In genomic region chr17:70347403-70347802, GRCm38 (mm10) we compare ENCODE assay signal across 23 mouse cellular contexts.
DNase-seq lines count a peak whose midpoint lies in the region; ATAC-seq and TF ChIP-seq lines count a peak whose summit lies in the region.
"Had no signal": no experiment of that assay in that cellular context is flagged by ENCODE, and none has a peak within 500 bp of the region (broad histone marks: within the 10 kb centered on the region; RNA-seq: fewer than 3 reads in every experiment).

No protein-coding gene starts in this region.

- no peak for DNase-seq in CH12.LX (ENCODE audit: extremely low read depth)
- no peak for DNase-seq in ES-E14 (ENCODE audit: low read depth, low spot score)
- no peak for DNase-seq in MEL (ENCODE audit: low read depth, low spot score)
- no peak for DNase-seq in spleen, postnatal 10 days (ENCODE audit: low spot score in 2 of 2)
- DNase-seq in thymus, postnatal 25 days: no peak
- DNase-seq: adrenal gland, adult 2 months; adrenal gland, adult 8-10 months; adrenal gland, postnatal 10 days; adrenal gland, postnatal 14 days; adrenal gland, postnatal 25 days; adrenal gland, postnatal 36 days; B cell, adult 2 months; cerebellum, adult 11 months; cerebellum, adult 11-12 months; cerebellum, adult 18-20 months; cerebellum, adult 2 months; cerebellum, adult 8-10 months; cerebellum, adult 9-10 months had no signal

- no peak overlapping the region for H3K9ac ChIP-seq in CH12.LX (ENCODE audit: insufficient read depth, low read depth)
- no peak overlapping the region for H3K9ac ChIP-seq in ES-E14 (ENCODE audit: insufficient read depth, low read depth, low read length, poor library complexity, severe bottlenecking)
- H3K9ac ChIP-seq in MEL (ENCODE audit: control insufficient read depth, low read depth, low read length, poor library complexity, severe bottlenecking): no peak overlapping the region
- no peak overlapping the region for H3K9ac ChIP-seq in hindbrain, embryonic 16.5 days (ENCODE audit: low read depth, low read length)

- H3K4me1 ChIP-seq in CH12.LX (ENCODE audit: control insufficient read depth in 1 of 2, insufficient read depth in 2 of 2) (no peaks in the 10 kb centered on the region), ES-E14 (ENCODE audit: control insufficient read depth in 2 of 2, insufficient read depth in 2 of 2, low read length in 2 of 2, poor library complexity in 1 of 2) (no peaks in the 10 kb centered on the region), MEL (ENCODE audit: control insufficient read depth in 1 of 2, insufficient read depth in 2 of 2, low read length in 2 of 2) (no peaks in the 10 kb centered on the region)
- H3K4me1 ChIP-seq in hindbrain, embryonic 16.5 days (ENCODE audit: control insufficient read depth, insufficient read depth, low read depth, low read length): no peaks in the 10 kb centered on the region

- no peak overlapping the region for H3K27ac ChIP-seq in CH12.LX (ENCODE audit: insufficient read depth, low read depth)
- H3K27ac ChIP-seq in ES-E14 (ENCODE audit: insufficient read depth, low read depth, low read length, poor library complexity, severe bottlenecking): no peak overlapping the region
- no peak overlapping the region for H3K27ac ChIP-seq in MEL (ENCODE audit: control insufficient read depth, low read depth, low read length)
- H3K27ac ChIP-seq in hindbrain, embryonic 16.5 days (ENCODE audit: low read depth, low read length): no peak overlapping the region

- dilution Hi-C loops in CH12.LX (cut with MboI; ENCODE audit: extremely low pct_ligation_motif_present, extremely low pct_unique_long_range_greater_than_20kb, low sequenced_read_pairs): no loop called here

- H3K9me3 ChIP-seq in CH12.LX (replicated peaks; ENCODE audit: low read length) (peaks cover 24% of the 10 kb centered on the region), ES-E14 (ENCODE audit: control insufficient read depth, insufficient read depth, low read depth, low read length) (no peaks in the 10 kb centered on the region), MEL (replicated peaks; ENCODE audit: insufficient read depth, low read length) (no peaks in the 10 kb centered on the region)
- H3K9me3 ChIP-seq in hindbrain, embryonic 16.5 days (ENCODE audit: control insufficient read depth, low read length): no peaks in the 10 kb centered on the region

- WGBS in hindbrain, embryonic 16.5 days: 80% methylated on average over 4 of the region's 4 CpGs

- TF ChIP-seq POLR2A in CH12.LX (IDR thresholded peaks at IDR 0.05; ENCODE audit: low read depth, low read length) (no peak), MEL (IDR thresholded peaks at IDR 0.05; ENCODE audit: control insufficient read depth in 1 of 2, insufficient read depth in 1 of 2, low read depth in 1 of 2, low read length in 2 of 2, poor library complexity in 1 of 2) (no peak)

- H3K36me3 ChIP-seq in CH12.LX (replicated peaks in 1 of 2; ENCODE audit: control insufficient read depth in 1 of 2, insufficient read depth in 1 of 2, low read length in 1 of 2) (no peaks in the 10 kb centered on the region), ES-E14 (ENCODE audit: control insufficient read depth, insufficient read depth, low read length, poor library complexity, severe bottlenecking) (no peaks in the 10 kb centered on the region), MEL (ENCODE audit: control insufficient read depth in 1 of 2, insufficient read depth in 2 of 2, low read length in 2 of 2) (no peaks in the 10 kb centered on the region)
- no peaks in the 10 kb centered on the region for H3K36me3 ChIP-seq in hindbrain, embryonic 16.5 days (ENCODE audit: control insufficient read depth, insufficient read depth, low read length)
- H3K36me3 ChIP-seq: G1E had no signal

- TF ChIP-seq RAD21 in CH12.LX (IDR thresholded peaks at IDR 0.05; ENCODE audit: low read depth, low read length) (no peak), MEL (IDR thresholded peaks at IDR 0.05; ENCODE audit: low read depth, low read length) (no peak)

- TF ChIP-seq CTCF in CH12.LX (conservative IDR thresholded peaks at IDR 0.05 in 1 of 2, IDR thresholded peaks at IDR 0.05 in 1 of 2; ENCODE audit: low read depth in 2 of 2, low read length in 2 of 2): no peak
- TF ChIP-seq CTCF in MEL (IDR thresholded peaks at IDR 0.05 in 2 of 3, conservative IDR thresholded peaks at IDR 0.05 in 1 of 3; ENCODE audit: control insufficient read depth in 1 of 3, insufficient read depth in 1 of 3, low read depth in 2 of 3, low read length in 3 of 3, poor library complexity in 1 of 3, severe bottlenecking in 1 of 3): no peak

- no peak overlapping the region for H3K4me2 ChIP-seq in CH12.LX (ENCODE audit: insufficient read depth, low read depth, poor library complexity, severe bottlenecking)
- H3K4me2 ChIP-seq in hindbrain, embryonic 16.5 days (ENCODE audit: low read length): no peak overlapping the region

- in situ Hi-C loops in CH12.LX (cut with MboI; ENCODE audit: low pct_ligation_motif_present, low pct_unique_long_range_greater_than_20kb, low sequenced_read_pairs) (no loop called here), ES-E14 (cut with MboI; ENCODE audit: low sequenced_read_pairs in 2 of 2, unreplicated experiment in 2 of 2) (no loop called here)

- H3K27me3 ChIP-seq in CH12.LX (replicated peaks) (no peaks in the 10 kb centered on the region), MEL (ENCODE audit: control insufficient read depth in 1 of 2, insufficient read depth in 2 of 2, low read length in 2 of 2) (no peaks in the 10 kb centered on the region)
- H3K27me3 ChIP-seq in hindbrain, embryonic 16.5 days (replicated peaks; ENCODE audit: control insufficient read depth, insufficient read depth, low read length): no peaks in the 10 kb centered on the region
- H3K27me3 ChIP-seq: Patski had no signal

- no peak for TF ChIP-seq EP300 in CH12.LX (IDR thresholded peaks at IDR 0.05; ENCODE audit: low read length)
- no peak for TF ChIP-seq EP300 in MEL (IDR thresholded peaks at IDR 0.05; ENCODE audit: low read depth in 1 of 2, low read length in 2 of 2)

- H3K4me3 ChIP-seq in CH12.LX (replicated peaks in 1 of 3; ENCODE audit: low read depth in 2 of 3, low read length in 2 of 3, poor library complexity in 1 of 3) (no peak overlapping the region), ES-E14 (ENCODE audit: insufficient read depth in 1 of 2, low read depth in 1 of 2, low read length in 2 of 2, poor library complexity in 1 of 2, severe bottlenecking in 1 of 2) (no peak overlapping the region), MEL (ENCODE audit: control insufficient read depth in 1 of 2, insufficient read depth in 1 of 2, low read depth in 2 of 2, low read length in 2 of 2) (no peak overlapping the region)
- no peak overlapping the region for H3K4me3 ChIP-seq in hindbrain, embryonic 16.5 days (ENCODE audit: low read length)

- H3K79me2 ChIP-seq in CH12.LX (replicated peaks; ENCODE audit: control insufficient read depth, extremely low read depth, insufficient read depth, poor library complexity, severe bottlenecking) (no peaks in the 10 kb centered on the region), MEL (ENCODE audit: control insufficient read depth, insufficient read depth, low read length, poor library complexity) (no peaks in the 10 kb centered on the region)

- ATAC-seq in hindbrain, embryonic 16.5 days: no peak
- ATAC-seq: activated CD4-positive, CD25-positive, alpha-beta regulatory T cell, adult 4 months; CD4-positive, CD25-positive, alpha-beta regulatory T cell, adult 4 months; Patski had no signal

TF ChIP-seq in CH12.LX, 34 proteins besides CTCF, POLR2A, EP300 and RAD21:
- TF ChIP-seq MAFK (IDR thresholded peaks at IDR 0.05; ENCODE audit: insufficient replicate concordance, low read length) (peak; percentile 79), SMC3 (IDR thresholded peaks at IDR 0.05; ENCODE audit: low read depth, low read length) (no peak), BHLHE40 (IDR thresholded peaks at IDR 0.05; ENCODE audit: low read depth, low read length) (no peak), KAT2A (IDR thresholded peaks at IDR 0.05; ENCODE audit: insufficient replicate concordance, low read length) (no peak)

TF ChIP-seq in ES-E14, 5 proteins besides CTCF, POLR2A, EP300 and RAD21:
- TF ChIP-seq ZNF384 (IDR thresholded peaks at IDR 0.05; ENCODE audit: low read depth, low read length) (no peak), HCFC1 (IDR thresholded peaks at IDR 0.05; ENCODE audit: borderline replicate concordance, insufficient read depth, low read length) (no peak), CHD2 (IDR thresholded peaks at IDR 0.05; ENCODE audit: low read depth, low read length) (no peak), MAFK (IDR thresholded peaks at IDR 0.05; ENCODE audit: insufficient read depth, low read depth, low read length) (peak; percentile 93), ZC3H11A (IDR thresholded peaks at IDR 0.05; ENCODE audit: borderline replicate concordance, low read depth, low read length) (no peak)

TF ChIP-seq in MEL, 35 proteins besides CTCF, POLR2A, EP300 and RAD21:
- TF ChIP-seq MAFK (IDR thresholded peaks at IDR 0.05; ENCODE audit: borderline replicate concordance, low read depth, low read length) (0 out of 2 replicates have a peak, but pooled peaks have one; percentile 25), ZKSCAN1 (IDR thresholded peaks at IDR 0.05; ENCODE audit: low read depth, low read length) (no peak)

Comparison
In these comparisons a context has a peak if more than half of its experiments do, and no peak if none do; other contexts are left out.
1. Of the 35 proteins assayed by ChIP-seq in both MEL and CH12.LX: peak only in MEL: none; only in CH12.LX: none; in both: MAFK; in neither: 34.